Mouse (Mus musculus): ENCODE results near the gene Adcy10. TPM values are rescaled to one million over a fixed set of nuclear protein-coding genes. Genes with fewer than 3 reads are reported as not detected.

Gene Adcy10
- polyA plus RNA-seq, 1 experiment = not detected

DNA sequence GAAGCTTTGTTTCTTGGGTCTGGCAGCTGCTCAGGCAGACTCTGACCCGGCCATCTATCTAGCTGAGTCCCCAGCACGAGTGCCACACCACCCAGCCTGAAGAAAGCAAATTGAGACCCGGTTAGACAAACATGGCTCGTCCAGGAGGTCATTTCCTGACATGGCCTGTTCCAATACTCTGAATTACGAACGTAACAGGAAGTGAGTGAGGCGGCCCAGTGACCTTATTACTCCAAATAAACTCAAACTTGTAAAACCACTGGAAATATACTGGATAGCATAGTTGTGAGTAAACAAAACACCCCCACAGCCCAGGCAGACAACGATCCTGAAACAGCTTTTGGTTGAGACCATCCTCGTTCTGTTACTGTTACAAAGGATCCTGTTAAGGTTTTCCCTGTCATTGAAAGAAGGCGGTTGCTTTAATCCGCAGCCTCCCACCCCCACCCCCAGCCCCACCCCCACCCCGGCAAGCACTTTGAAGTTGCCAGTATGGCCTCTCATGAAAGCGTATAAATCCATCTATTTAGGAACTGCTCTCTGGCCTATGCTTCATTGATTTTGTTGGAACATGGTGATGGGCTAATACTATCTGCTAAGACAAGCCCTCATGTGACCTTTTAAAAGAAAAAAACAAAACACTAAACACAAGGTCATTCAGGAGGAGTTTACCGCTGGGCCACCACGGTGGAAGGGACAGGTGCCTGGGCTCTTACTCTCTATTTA, 132.3 kb downstream of the Adcy10 start:
- peaks cover 9% of the 10 kb centered on the region for H3K4me1 ChIP-seq (ENCODE audit: control insufficient read depth, insufficient read depth, low read length)
- H3K4me3 ChIP-seq (ENCODE audit: insufficient read depth, low read depth, low read length) = no peak overlapping the region
- TF ChIP-seq CTCF (IDR thresholded peaks at IDR 0.05; ENCODE audit: insufficient read depth, low read depth, low read length) (no peak), POLR2A (IDR thresholded peaks at IDR 0.05; ENCODE audit: insufficient read depth, low read depth, low read length) (no peak)
- H3K27ac ChIP-seq (ENCODE audit: insufficient read depth, low read depth, low read length) = no peak overlapping the region
- WGBS = 42% methylated on average over 15 of the region's 15 CpGs

- no peak for TF ChIP-seq CTCF (IDR thresholded peaks at IDR 0.05; ENCODE audit: insufficient read depth, low read depth, low read length)
- no peak for TF ChIP-seq POLR2A (IDR thresholded peaks at IDR 0.05; ENCODE audit: insufficient read depth, low read depth, low read length)
- 43% methylated on average over 9 of the region's 9 CpGs for WGBS
- Histone ChIP-seq H3K4me1 (ENCODE audit: control insufficient read depth, insufficient read depth, low read length) (peaks cover 9% of the 10 kb centered on the region), H3K4me3 (ENCODE audit: insufficient read depth, low read depth, low read length) (no peak overlapping the region), H3K27ac (ENCODE audit: insufficient read depth, low read depth, low read length) (0 out of 2 replicates have a peak overlapping the region, but pooled peaks have one; percentile 2)
Observed at GRCm38 (mm10) chr1:165618201-165618624, 133.2 kb downstream of the Adcy10 start.

- Histone ChIP-seq H3K4me3 (ENCODE audit: insufficient read depth, low read depth, low read length) (no peak overlapping the region), H3K27ac (ENCODE audit: insufficient read depth, low read depth, low read length) (no peak overlapping the region), H3K4me1 (ENCODE audit: control insufficient read depth, insufficient read depth, low read length) (peaks cover 6% of the 10 kb centered on the region; the same call in 1 of the 2 replicates)
- TF ChIP-seq POLR2A (IDR thresholded peaks at IDR 0.05; ENCODE audit: insufficient read depth, low read depth, low read length) (no peak), CTCF (IDR thresholded peaks at IDR 0.05; ENCODE audit: insufficient read depth, low read depth, low read length) (no peak)
- WGBS = 89% methylated on average over 5 of the region's 5 CpGs
Observed at GRCm38 (mm10) chr1:165625058-165625457, 140.1 kb downstream of the Adcy10 start.

DNA sequence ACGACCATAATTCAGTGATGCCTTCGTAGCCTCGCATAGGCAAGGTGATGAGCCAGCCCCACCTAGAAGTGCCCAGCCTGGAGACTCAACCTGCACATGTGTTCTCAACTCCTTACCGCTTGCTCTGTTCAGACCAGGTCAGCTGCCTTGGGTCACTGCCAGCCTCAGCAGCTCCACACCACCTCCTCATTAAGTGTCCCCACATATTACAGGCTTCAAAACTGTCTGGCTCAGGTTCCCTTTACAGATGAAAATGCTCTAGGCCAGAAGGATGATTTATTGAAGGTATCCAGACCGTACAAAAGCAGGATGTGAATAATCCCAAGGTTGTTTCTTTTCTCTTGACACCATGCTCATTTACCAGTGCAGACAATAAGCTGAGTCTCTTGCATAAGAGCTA, 140.9 kb downstream of the Adcy10 start:
- no peak for TF ChIP-seq POLR2A (IDR thresholded peaks at IDR 0.05; ENCODE audit: insufficient read depth, low read depth, low read length)
- no peak for TF ChIP-seq CTCF (IDR thresholded peaks at IDR 0.05; ENCODE audit: insufficient read depth, low read depth, low read length)

More for the DNA sequence above, 140.9 kb downstream of the Adcy10 start:
- whole genome bisulfite sequencing = 88% methylated on average over 5 of the region's 5 CpGs
- peaks cover 9% of the 10 kb centered on the region; the same call in 1 of the 2 replicates for H3K4me1 ChIP-seq (ENCODE audit: control insufficient read depth, insufficient read depth, low read length)
- H3K4me3 ChIP-seq (ENCODE audit: insufficient read depth, low read depth, low read length) = no peak overlapping the region
- H3K27ac ChIP-seq (ENCODE audit: insufficient read depth, low read depth, low read length) = no peak overlapping the region

Other genes starting within 250 kb of the Adcy10 start
- gene Tiprl, start 248.2 kb upstream of the Adcy10 start, polyA plus RNA-seq (2012; ENCODE audit: insufficient read depth, insufficient read length, low replicate concordance, missing spikeins) = not detected in 2 replicates
- gene Gpr161, start 189.4 kb upstream of the Adcy10 start, polyA plus RNA-seq (2012; ENCODE audit: insufficient read depth, insufficient read length, low replicate concordance, missing spikeins) = not detected in 2 replicates
- not detected in 2 replicates for gene Dcaf6, start 24.7 kb upstream of the Adcy10 start, polyA plus RNA-seq (2012; ENCODE audit: insufficient read depth, insufficient read length, low replicate concordance, missing spikeins)
- gene Mpc2, start 24.5 kb upstream of the Adcy10 start, polyA plus RNA-seq (2012; ENCODE audit: insufficient read depth, insufficient read length, low replicate concordance, missing spikeins) = not detected in 2 replicates
- not detected in 2 replicates for gene Mpzl1, start 149.4 kb downstream of the Adcy10 start, polyA plus RNA-seq (2012; ENCODE audit: insufficient read depth, insufficient read length, low replicate concordance, missing spikeins)
- 138 and 395 TPM in 2 replicates for gene Rcsd1, start 224.6 kb downstream of the Adcy10 start, polyA plus RNA-seq (2012; ENCODE audit: insufficient read depth, insufficient read length, low replicate concordance, missing spikeins)